Mouse (Mus musculus): ENCODE measurements around the gene Il9r. TPM values are rescaled to one million over a fixed set of nuclear protein-coding genes. Genes with fewer than 3 reads are reported as not detected.

Gene Il9r
- polyA plus RNA-seq (2015; fragmentation: Nextera tagmentation; extraction: Ambion mirVana): 0.05 TPM in 1 of 2 replicates, not detected in the other

DNA sequence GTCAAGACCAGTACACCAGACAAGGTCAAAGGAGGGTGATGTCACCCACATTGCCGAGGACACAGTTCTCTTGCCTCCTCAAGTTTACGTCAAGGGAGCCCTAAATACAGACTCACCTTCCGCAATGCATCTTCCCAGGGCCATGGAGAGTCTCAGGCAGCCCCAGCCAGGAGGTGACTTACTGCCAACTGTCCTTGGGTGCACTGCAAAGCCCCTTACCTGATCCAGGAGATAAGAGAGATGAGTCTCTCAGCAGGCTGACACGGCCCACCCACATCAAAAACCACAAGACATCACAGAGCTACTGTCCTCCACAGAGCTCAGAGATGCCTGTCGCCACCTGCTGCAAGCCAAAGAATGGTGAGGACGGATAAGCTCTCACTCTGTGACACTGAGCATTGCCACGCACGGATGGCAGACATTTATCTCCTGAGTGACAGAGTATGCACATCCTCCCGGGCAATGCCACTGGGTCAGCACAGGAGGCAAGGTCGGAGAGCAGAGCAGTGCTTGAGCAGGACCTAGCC lies at the start of gene Il9r:
Il9r (minus strand) TSS at position 205 of the 527 bp plus-strand sequence.
- H3K4me2 ChIP-seq (ENCODE audit: low read depth, low read length): no peak within 1 kb of the TSS
- H3K36me3 ChIP-seq (replicated peaks; ENCODE audit: insufficient read depth, low read length): no peaks in the 10 kb centered on the region
- WGBS (ENCODE audit: insufficient replicate concordance): 43% methylated on average over 10 of the region's 10 CpGs
- H3K4me1 ChIP-seq (ENCODE audit: insufficient read depth): peaks cover 7% of the 10 kb centered on the region
- no peaks in the 10 kb centered on the region for H3K27me3 ChIP-seq (ENCODE audit: insufficient read depth, low read length)
- no peak for DNase-seq
- TF ChIP-seq CTCF (IDR thresholded peaks at IDR 0.05; ENCODE audit: low read depth): no peak
- H3K9ac ChIP-seq (replicated peaks): no peak within 1 kb of the TSS
- no peak within 1 kb of the TSS for H3K4me3 ChIP-seq (ENCODE audit: low read depth, low read length)
- H3K27ac ChIP-seq (ENCODE audit: low read depth): no peak within 1 kb of the TSS
- no peak for ATAC-seq
- H3K9me3 ChIP-seq (ENCODE audit: low read length): no peaks in the 10 kb centered on the region

DNA sequence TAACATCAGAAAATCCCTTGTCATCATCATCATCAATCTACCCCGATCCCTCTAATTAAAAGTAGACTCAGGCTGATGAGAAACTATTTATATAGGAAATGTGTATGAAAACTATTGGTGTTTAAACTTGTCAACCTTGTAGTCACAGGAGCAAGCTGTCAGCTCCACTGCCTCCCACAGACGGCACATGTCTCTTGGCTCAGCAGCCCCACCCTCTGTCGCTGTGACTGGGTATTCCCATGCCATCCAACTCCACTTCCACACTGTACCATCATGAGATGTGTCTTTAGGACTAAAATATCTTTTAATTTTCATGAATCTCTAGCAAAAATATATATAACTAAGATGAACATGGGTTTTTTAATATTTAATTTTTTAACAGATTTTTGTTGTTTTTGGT lies 48.3 kb upstream of the Il9r start:
- TF ChIP-seq CTCF (IDR thresholded peaks at IDR 0.05; ENCODE audit: low read depth): no peak
- no peak for TF ChIP-seq EP300 (IDR thresholded peaks at IDR 0.05; ENCODE audit: low read depth)
- 72% methylated on average over 3 of the region's 3 CpGs for WGBS (ENCODE audit: insufficient replicate concordance)
- no peak overlapping the region for H3K4me3 ChIP-seq (ENCODE audit: low read depth, low read length)
- no peak overlapping the region for H3K9ac ChIP-seq (replicated peaks)
- H3K4me1 ChIP-seq (ENCODE audit: insufficient read depth): peaks cover 37% of the 10 kb centered on the region
- no peaks in the 10 kb centered on the region for H3K9me3 ChIP-seq (ENCODE audit: low read length)
- no peak for ATAC-seq
- H3K4me2 ChIP-seq (ENCODE audit: low read depth, low read length): no peak overlapping the region
- H3K27me3 ChIP-seq (ENCODE audit: insufficient read depth, low read length): no peaks in the 10 kb centered on the region
- no peak for DNase-seq
- peaks cover 78% of the 10 kb centered on the region for H3K36me3 ChIP-seq (replicated peaks; ENCODE audit: insufficient read depth, low read length)
- peak overlapping the region; percentile 90 for H3K27ac ChIP-seq (ENCODE audit: low read depth)

DNA sequence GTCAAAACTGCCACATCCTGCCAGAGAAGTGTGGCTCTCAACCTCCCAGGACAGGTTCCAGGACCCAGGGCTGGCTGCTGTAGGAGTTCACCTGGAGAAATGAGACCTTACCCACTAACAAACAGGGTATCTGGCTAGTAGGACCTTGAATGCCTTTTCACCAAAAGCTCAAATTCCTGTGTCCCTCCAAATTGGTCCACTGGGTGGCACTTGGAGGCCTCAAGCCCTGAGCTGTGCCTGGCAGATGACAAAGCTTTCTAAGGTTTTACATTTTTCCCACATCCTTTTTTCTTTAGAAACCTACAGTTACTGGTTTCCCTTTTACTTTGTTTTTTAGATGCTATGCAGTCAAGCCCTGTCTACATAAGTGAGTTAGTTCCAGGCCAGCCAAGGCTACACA lies 47.0 kb upstream of the Il9r start:
- DNase-seq (no peak), ATAC-seq (no peak)
- TF ChIP-seq CTCF (IDR thresholded peaks at IDR 0.05; ENCODE audit: low read depth) (peak; percentile 72), EP300 (IDR thresholded peaks at IDR 0.05; ENCODE audit: low read depth) (peak; percentile 70; the same call in 1 of the 2 replicates)
- Histone ChIP-seq H3K4me2 (ENCODE audit: low read depth, low read length) (no peak overlapping the region), H3K9me3 (ENCODE audit: low read length) (no peaks in the 10 kb centered on the region), H3K27me3 (ENCODE audit: insufficient read depth, low read length) (no peaks in the 10 kb centered on the region), H3K4me1 (ENCODE audit: insufficient read depth) (peaks cover 50% of the 10 kb centered on the region), H3K4me3 (ENCODE audit: low read depth, low read length) (no peak overlapping the region), H3K36me3 (replicated peaks; ENCODE audit: insufficient read depth, low read length) (peaks cover 77% of the 10 kb centered on the region), H3K9ac (replicated peaks) (peak overlapping the region; percentile 6), H3K27ac (ENCODE audit: low read depth) (peak overlapping the region; percentile 90)

DNA sequence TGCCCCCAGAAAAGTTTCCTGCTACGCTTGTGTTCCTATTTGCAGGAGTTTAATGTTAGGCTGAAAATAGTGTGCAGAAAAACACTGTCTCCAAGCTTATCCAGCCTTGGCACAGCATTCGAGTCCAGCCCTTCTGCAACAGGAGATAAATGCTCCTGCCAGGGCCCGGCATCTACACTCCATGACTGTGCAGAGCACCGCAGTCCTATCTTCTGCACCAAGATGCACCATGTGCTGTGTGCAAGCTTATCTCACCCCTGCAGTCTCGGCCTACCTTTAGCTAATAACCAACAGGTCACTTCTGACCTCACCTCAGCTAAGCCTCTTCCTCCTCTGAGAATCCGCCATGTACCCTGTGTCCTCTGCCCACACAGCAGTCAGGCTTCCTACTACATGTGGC lies 45.5 kb upstream of the Il9r start:
- peaks cover 53% of the 10 kb centered on the region for H3K4me1 ChIP-seq (ENCODE audit: insufficient read depth)
- no peaks in the 10 kb centered on the region for H3K27me3 ChIP-seq (ENCODE audit: insufficient read depth, low read length)
- peak overlapping the region; percentile 20 for H3K4me2 ChIP-seq (ENCODE audit: low read depth, low read length)
- H3K9ac ChIP-seq (replicated peaks): peak overlapping the region; percentile 68
- TF ChIP-seq EP300 (IDR thresholded peaks at IDR 0.05; ENCODE audit: low read depth) (peak; percentile 100), CTCF (IDR thresholded peaks at IDR 0.05; ENCODE audit: low read depth) (no peak)
- no peak overlapping the region for H3K4me3 ChIP-seq (ENCODE audit: low read depth, low read length)
- DNase-seq (peak; percentile 80), ATAC-seq (peak; percentile 99)
- WGBS (ENCODE audit: insufficient replicate concordance): 60% methylated on average over 6 of the region's 6 CpGs
- peaks cover 82% of the 10 kb centered on the region for H3K36me3 ChIP-seq (replicated peaks; ENCODE audit: insufficient read depth, low read length)
- peak overlapping the region; percentile 94 for H3K27ac ChIP-seq (ENCODE audit: low read depth)
- no peaks in the 10 kb centered on the region for H3K9me3 ChIP-seq (ENCODE audit: low read length)

DNA sequence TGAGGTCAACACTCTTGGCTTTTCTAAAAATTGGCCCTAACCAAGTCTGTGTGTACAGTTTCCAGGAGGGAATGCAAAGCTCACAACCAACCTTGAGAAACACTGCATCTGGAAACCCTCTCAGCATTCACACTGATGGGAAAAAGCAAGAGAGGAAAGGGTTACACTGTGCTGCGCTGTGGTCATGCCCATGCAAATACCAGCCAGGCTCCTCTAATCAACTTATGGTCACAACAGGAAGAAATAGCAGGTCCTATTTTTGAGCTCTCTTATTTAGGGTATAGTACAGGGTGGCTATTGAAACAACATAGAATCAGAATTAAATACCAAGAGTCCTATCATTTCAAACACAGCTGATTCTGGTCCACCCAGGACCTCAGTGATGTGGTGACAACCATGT lies 44.5 kb upstream of the Il9r start:
- no peak for DNase-seq
- TF ChIP-seq EP300 (IDR thresholded peaks at IDR 0.05; ENCODE audit: low read depth): no peak
- no peak for TF ChIP-seq CTCF (IDR thresholded peaks at IDR 0.05; ENCODE audit: low read depth)
- Histone ChIP-seq H3K27me3 (ENCODE audit: insufficient read depth, low read length) (no peaks in the 10 kb centered on the region), H3K9ac (replicated peaks) (peak overlapping the region; percentile 68), H3K4me2 (ENCODE audit: low read depth, low read length) (0 out of 2 replicates have a peak overlapping the region, but pooled peaks have one; percentile 20), H3K27ac (ENCODE audit: low read depth) (peak overlapping the region; percentile 94), H3K9me3 (ENCODE audit: low read length) (no peaks in the 10 kb centered on the region), H3K4me3 (ENCODE audit: low read depth, low read length) (no peak overlapping the region), H3K36me3 (replicated peaks; ENCODE audit: insufficient read depth, low read length) (peaks cover 78% of the 10 kb centered on the region), H3K4me1 (ENCODE audit: insufficient read depth) (peaks cover 45% of the 10 kb centered on the region)
- ATAC-seq: no peak
- WGBS (ENCODE audit: insufficient replicate concordance): 89% methylated on average over 1 of the region's 1 CpGs

DNA sequence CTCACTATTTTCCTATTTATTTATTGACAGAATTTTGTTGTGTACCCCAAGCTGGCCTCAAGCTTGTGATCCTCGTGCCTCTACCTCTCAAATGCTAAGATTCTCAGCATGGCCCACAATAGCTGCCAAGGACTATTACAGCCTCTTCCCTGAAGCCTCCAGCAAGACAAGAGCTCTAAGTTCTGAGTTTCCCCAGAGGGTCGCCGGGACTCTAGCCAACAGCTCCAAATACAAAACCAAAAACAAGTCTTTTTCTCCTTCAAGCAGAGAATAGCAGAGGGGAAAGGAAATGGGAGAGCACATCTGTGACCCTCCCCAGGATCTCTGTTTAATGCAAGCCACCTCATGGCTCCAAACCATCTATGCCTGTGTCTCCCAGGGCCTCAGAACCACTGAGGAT lies 44.0 kb upstream of the Il9r start:
- no peaks in the 10 kb centered on the region for H3K9me3 ChIP-seq (ENCODE audit: low read length)
- H3K9ac ChIP-seq (replicated peaks): peak overlapping the region; percentile 68
- H3K4me3 ChIP-seq (ENCODE audit: low read depth, low read length): no peak overlapping the region
- H3K36me3 ChIP-seq (replicated peaks; ENCODE audit: insufficient read depth, low read length): peaks cover 77% of the 10 kb centered on the region
- no peak for DNase-seq
- no peaks in the 10 kb centered on the region for H3K27me3 ChIP-seq (ENCODE audit: insufficient read depth, low read length)
- WGBS (ENCODE audit: insufficient replicate concordance): 75% methylated on average over 3 of the region's 3 CpGs
- no peak for ATAC-seq
- H3K4me1 ChIP-seq (ENCODE audit: insufficient read depth): peaks cover 45% of the 10 kb centered on the region
- TF ChIP-seq CTCF (IDR thresholded peaks at IDR 0.05; ENCODE audit: low read depth): no peak
- no peak for TF ChIP-seq EP300 (IDR thresholded peaks at IDR 0.05; ENCODE audit: low read depth)
- H3K4me2 ChIP-seq (ENCODE audit: low read depth, low read length): no peak overlapping the region
- H3K27ac ChIP-seq (ENCODE audit: low read depth): peak overlapping the region; percentile 94

Data from liver, postnatal 0 days (tissue).